Mouse (Mus musculus): ENCODE measurements around the gene Ier3.
A peak's percentile ranks its signal among the peaks of the same experiment; 100 is the strongest.

Ier3 gene

DNA sequence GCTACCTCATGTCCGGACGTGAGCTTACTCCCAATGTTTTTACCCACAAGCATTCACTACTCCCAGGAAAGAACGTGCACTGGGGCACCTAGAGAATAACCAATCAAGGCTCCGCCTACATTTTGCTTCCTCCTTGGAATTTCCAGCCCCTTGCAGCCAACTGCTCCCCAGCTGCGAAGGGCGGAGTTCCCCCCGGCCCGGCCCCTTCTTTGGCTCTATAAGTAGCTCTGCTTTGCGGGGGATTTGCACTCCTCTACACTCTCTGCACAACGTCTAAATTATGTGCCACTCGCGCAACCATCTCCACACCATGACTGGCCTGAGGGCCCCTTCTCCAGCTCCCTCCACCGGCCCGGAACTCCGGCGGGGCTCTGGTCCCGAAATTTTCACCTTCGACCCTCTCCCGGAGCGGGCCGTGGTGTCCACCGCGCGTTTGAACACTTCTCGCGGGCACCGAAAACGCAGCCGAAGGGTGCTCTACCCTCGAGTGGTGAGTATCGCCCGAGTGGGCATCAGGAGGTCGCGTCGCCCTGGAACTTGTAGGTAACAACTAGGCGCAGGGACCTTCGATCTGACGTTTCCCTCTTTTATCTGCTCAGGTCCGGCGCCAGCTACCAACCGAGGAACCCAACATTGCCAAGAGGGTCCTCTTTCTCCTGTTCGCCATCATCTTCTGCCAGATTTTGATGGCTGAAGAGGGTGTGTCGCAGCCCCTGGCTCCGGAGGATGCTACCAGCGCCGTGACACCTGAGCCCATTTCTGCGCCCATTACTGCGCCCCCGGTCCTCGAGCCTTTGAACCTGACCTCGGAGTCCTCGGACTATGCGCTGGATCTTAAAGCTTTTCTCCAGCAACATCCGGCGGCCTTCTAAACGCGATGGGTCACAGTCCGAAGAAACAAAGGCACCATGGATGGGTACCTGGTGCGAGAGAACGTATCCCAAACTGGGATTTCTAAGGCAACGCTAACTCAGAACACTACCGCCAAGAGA lies at the start of gene Ier3:
Gene Ier3 (plus strand): TSS at position 246 of the 992 bp plus-strand sequence.
- peak in 1 of 2 experiments; percentile 46 for DNase-seq

DNA sequence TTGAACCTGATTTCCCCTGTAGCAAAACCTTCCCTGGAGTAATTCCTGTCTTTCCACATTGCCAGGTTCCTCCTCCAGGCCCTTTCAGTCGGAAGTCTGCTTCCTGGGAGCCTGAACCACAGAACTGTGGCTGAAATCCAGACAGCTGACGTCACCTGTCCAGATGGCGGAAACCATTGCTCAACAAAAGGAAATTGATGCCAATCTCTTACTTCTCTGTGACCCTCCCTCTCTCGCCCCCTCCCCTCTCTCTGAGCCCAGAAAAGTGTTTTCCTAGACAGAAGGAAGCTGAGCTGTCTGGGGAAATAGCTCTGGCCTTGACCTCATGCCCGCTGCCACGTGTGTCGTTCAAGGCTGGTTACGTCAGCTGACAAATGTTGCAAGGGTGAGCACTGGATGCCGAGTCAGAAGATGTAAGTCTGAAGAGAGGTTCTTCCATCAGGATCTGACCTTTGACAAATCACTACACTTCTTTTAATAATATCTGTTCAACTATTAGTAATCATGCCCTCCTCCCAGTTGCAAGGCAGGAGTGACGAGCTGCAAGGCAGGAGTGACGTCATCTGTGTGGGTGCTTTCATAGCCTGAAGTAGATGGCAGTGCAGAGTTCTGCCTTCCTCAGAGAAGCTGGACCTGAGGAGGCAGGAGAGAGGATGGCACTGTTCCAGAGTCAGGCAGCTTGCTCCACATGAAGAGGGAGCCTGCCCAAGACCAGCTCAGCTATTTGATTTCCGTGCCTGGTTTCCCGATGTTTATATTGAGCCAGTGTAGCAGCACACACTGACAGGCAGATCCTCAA lies 44.5 kb upstream of the Ier3 start:
- DNase-seq, result peak in 1 of 2 experiments; percentile 9

DNA sequence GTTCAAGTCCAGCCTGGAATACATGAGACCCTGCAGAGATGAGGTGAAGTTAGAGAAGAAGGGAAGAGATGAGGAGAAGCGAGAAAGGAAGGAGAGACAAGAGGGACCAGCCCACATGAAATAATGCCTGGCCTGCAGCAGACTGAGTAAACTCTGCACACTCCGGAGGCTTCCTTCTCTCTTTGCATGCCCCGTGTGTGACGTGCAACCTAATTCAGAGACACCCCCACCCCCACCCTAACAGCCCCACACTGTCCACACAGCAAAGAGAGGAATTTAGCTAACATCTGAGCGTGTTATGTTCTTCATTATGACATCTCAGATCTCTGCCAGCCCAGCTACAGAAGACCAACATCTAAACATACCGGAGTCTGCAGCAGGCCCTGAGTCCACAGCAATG lies 42.5 kb upstream of the Ier3 start:
- no peak for DNase-seq

- DNase-seq, result no peak
These were observed 41.8 kb upstream of the Ier3 start for GRCm38 (mm10) chr17:35779466-35780205.

- DNase-seq, result no peak
These were observed 41.1 kb upstream of the Ier3 start for GRCm38 (mm10) chr17:35780362-35780761.

GRCm38 (mm10) chr17:35782398-35782797 lies 39.1 kb upstream of the Ier3 start:
- no peak for DNase-seq

DNA sequence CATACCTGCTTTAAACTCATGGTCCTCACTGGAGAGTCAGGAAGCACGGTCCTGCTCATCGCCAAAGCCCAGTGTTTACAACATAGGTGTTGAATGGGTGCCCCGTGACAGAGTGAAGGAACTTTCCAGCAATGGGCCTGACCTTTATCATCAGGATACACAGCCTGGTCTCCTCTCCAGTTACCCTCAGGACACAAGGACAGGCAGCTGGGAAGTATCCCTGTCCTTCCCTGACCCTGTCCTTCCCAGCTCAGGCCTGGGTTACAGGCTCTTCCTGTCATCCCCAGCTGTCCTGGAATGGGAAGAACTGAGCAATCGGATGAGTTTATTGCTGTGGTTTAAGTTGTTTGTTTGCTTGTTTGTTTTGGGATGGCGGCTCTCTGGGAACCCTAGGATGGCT lies 38.6 kb upstream of the Ier3 start:
- no peak for DNase-seq

DNA sequence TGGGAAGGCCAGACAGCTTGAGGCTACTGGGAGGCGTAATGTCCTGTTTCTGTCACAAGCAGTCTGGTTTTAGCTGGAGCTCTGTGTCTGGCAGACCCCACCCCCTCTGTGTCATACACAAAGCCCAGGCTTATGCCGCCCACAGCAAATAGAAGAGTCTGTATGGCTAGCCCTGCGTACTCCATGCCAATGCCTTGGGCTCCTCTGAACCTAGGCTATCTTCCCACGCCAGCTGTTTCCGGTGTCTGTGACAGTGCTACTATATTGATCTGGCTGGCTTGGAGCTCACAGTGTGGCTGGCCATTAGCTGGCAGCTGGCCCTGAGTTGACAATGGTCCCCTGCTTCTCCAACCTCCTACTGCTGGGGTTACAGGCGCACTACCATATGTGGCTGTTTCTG lies 37.5 kb upstream of the Ier3 start:
- DNase-seq, result no peak

DNA sequence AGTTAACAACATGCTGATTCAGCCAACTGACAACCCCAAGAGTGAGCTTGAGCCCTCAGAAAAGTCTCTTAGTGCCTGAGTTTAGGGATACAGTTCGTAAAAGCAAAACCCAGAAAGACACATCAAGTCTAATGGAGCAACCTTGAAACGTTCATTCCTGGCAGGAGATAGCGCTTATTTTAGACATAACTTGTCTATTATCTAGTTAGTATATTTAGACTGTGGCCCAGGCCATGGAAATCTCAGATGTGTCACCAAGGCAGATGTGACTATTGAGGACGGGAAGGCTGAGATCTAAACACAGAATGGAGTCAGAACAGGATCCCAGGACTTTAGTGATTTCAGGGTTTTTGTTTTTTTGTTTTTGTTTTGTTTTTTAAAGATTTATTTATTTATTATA lies 36.3 kb upstream of the Ier3 start:
- DNase-seq, result no peak

- no peak for DNase-seq
These were observed 34.0 kb upstream of the Ier3 start for GRCm38 (mm10) chr17:35787493-35787892.

- DNase-seq, result no peak
These were observed 33.5 kb upstream of the Ier3 start for GRCm38 (mm10) chr17:35788025-35788424.

DNA sequence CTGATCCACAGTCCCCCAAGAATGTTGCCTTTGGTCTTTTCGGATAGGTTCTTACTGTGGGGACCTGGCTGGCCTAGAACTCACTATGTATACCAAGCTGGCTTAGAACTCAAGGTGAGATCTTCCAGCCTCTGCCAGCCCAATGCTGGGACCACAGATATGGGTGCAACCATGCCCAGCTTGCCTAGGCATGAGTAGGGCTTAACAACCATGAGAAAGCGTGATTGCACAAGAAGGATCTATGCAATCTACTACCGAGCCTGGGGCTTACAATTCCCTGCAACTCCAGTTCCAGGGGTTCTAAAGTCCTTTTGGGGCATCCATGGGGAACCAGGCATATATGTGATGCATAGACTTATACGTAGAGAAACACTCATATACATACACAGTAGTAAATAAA lies 30.6 kb upstream of the Ier3 start:
- DNase-seq, result no peak

GRCm38 (mm10) chr17:35792837-35793236 lies 28.6 kb upstream of the Ier3 start:
- no peak for DNase-seq

GRCm38 (mm10) chr17:35795099-35795498 lies 26.4 kb upstream of the Ier3 start:
- DNase-seq, result no peak

DNA sequence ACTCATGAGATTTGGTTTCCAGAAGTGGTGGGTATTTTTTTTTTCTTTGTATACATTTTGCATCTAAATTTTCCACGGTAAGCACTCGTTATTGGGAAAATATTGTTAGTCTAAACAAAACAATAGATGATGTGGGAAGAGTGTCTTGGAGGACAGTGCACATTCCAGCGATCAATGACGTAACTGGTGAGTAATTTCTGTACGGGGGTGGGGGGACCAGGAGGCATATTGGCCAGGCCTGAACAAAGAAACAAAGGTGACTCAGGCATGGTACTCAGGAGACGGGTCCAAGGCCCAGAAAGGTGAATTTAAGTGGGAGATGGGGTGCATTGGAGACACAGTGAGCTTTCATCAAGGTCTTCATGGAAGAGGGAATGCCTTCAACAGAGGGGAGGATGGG lies 25.8 kb upstream of the Ier3 start:
- DNase-seq, result no peak

- no peak for DNase-seq
These were observed 24.6 kb upstream of the Ier3 start for GRCm38 (mm10) chr17:35796835-35797234.

GRCm38 (mm10) chr17:35800905-35801304 lies 20.6 kb upstream of the Ier3 start:
- no peak for DNase-seq

- no peak for DNase-seq
These were observed 18.5 kb upstream of the Ier3 start for GRCm38 (mm10) chr17:35803020-35803419.

DNA sequence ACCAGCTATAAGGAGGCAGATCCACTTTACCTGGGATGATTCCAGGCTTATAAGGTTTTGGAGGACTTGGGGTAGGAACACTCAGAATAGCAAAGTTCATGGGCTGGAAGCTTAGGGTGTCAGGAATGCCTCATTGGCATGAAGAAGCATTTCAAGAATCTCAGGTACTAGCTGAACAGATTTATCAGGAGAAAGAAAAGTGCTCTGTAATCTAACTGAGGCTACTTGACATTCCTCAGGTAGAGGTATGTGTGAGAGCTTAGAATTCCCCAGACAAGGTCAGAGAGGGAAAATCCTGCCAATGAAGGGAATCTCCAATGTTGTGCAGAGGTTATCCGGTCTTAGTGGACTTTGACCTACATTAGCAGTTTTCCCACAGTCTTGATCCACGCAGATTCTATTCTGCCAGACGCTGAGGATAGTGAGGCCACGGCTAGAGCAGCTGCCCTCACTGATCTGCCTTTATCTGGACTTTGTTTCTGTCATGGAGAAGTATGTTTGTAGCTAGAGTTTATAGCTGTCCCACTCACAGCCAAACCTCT lies 17.6 kb upstream of the Ier3 start:
- DNase-seq, result no peak

DNA sequence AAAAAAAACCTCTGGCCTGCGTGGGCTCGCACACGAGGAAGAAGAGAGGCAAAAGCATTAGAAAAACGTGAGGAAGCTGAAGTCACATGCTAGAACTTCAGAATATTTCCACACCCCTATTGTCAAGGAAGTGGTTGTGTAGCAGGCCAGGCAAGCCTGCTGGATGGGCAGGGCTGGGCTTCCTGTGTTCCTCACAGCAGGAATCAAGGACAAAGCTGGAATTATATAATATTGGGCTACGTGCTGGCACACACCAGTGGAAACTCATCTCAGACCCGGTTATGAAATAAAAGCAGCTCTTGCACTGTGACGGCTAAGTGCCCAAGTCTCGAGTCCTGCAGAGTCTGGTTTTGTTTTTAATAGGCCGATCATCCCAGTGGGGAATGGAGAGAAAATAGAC lies 13.4 kb upstream of the Ier3 start:
- no peak for DNase-seq

DNA sequence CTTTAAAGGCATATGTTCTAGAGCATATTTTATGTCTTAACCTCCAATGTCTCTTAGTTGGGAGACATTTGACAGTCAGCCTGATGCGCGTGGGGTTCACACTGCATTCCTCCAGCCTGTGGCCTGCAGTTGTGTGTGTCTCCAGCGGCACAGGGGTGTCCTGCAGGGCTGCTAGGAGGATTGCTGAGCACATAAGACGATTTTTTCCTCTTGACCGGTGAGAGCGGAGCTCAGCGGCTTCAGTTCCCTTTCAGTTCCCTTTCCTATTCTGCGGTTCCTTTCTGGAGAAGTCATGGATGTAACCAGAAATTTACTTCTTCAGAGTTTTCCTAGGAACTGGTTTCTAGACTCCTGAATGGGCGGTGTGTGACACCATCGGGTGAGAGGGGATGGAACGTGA lies 12.1 kb upstream of the Ier3 start:
- no peak for DNase-seq

GRCm38 (mm10) chr17:35810900-35811648 lies 10.4 kb upstream of the Ier3 start:
- no peak for DNase-seq
